Mouse (Mus musculus): Measurements from ENCODE around the gene Timm23.

Timm23 gene

DNA sequence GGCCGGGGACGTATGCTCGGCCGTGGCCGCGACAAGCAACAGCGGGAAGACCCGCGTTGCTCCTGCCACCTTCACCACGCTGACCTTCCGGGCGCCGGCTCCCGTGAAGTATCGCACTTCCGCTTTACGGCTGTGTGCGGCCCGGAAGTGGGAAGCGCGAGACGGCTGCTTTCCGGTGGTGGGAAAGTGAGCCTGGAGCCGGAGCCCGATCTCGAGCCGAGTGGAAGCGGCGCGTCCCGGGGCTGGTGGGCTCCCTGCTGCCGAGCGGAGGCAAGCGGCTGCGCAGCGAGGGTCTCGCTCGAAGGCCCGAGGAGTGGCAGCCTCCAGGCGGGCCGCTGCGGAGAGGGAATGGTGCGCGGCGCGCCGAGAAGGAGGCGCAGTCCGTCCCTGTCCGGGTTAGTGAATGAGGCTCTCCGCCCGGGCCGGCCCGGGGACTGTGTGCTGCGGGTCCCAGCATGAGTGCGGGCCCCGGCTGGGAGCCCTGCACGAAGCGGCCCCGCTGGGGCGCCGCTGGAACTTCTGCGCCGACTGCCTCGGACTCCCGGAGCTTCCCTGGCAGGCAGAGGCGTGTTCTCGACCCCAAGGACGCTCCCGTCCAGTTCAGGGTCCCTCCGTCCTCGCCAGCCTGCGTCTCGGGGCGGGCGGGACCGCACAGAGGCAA is at the start of gene Timm23, which contains the start of gene Parg:
Gene Timm23 (minus strand): TSS at position 108 of the 661 bp plus-strand sequence.
Gene Parg (plus strand): TSS at position 159 of the 661 bp plus-strand sequence.
- in situ Hi-C loops (cut with MboI; ENCODE audit: unreplicated experiment in 2 of 2), result no loop called here

DNA sequence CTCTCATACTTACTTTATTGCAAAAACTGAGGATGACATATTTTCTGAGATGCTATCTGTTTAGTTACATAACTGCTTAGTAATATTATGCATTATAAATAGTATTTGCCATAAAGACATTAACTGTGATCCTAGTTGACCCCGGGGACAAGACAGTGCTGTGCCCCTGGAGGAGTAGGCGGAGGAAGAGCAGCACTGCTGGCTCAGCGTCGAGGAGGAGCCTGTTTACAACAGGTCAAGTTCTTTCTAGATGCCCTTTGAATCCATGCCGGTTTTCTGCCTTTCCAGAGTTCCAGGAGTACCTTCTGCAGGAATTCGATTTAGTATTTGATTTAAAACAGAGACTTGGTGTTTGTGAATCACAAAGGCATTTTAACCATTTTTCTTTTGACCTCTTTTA is 47.9 kb upstream of the Timm23 start:
- in situ Hi-C loops (cut with MboI; ENCODE audit: unreplicated experiment in 2 of 2), result loop anchor here in 1 of 2 experiments (25.0 kb wide), 1 partner anchor 738 kb away; the partner anchor contains the start of gene Lrrc18

DNA sequence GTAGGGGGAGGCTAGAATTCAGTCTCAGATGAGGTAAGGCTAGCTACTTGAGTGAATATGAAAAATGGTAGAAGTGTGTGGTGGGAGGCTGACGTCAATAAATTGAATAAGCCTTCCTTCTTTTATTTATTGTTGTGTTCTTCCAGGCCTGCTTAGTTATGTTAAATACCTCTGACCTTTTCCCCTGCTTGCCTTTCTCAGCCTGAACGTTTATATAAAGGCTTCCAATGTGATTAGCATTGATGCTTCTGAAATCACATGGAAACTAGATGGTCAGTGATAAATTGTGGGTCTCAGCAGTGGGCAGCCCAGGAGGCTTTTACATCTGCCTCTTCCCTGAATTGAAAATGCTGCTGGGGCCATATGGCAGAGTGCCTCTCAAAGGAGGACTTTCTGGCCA is 44.3 kb upstream of the Timm23 start:
- in situ Hi-C loops (cut with MboI; ENCODE audit: unreplicated experiment in 2 of 2), result no loop called here

DNA sequence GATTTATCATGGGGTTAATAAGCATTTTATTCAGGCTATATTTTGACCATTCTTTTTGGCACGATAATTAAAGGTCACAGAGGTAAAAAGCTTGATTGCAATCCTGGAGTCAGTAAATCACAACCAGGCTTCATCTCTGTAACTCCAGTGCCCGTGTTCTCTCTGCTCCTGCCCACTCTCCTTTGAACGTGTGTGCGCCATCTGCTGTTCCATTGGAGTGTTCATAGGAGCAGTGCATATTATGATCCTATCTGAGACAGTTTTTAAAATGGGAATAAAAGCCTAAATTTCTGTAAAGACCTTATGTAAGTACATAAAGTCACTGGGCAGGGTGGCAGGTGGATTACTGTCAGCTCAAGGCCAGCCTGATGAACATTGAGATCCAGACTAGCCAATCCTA is 40.7 kb upstream of the Timm23 start:
- in situ Hi-C loops (cut with MboI; ENCODE audit: unreplicated experiment in 2 of 2), result loop anchor here in 1 of 2 experiments (5.0 kb wide), 1 partner anchor 230 kb away; no protein-coding TSS in a partner anchor

DNA sequence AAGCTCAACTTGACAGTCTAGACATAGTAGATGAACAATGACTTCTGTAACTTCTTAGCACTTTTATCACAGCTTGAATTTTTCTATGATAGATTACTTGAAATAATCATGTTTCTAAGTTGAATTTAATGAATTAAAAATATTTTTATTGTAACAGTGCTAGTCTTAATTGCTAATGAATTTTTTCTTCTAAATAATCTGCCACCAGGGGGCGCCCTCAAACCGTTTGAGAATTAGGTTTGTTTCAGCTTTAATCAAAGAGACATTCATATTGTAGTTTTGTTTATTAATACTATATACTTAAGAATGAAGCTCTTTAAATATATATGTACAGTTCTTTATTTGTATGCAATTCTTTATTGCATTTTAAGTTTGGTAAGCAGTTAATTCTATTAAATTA is 27.3 kb upstream of the Timm23 start:
- in situ Hi-C loops (cut with MboI; ENCODE audit: unreplicated experiment in 2 of 2), result loop anchor here in 1 of 2 experiments (5.0 kb wide), 1 partner anchor 253 kb away; no protein-coding TSS in a partner anchor

DNA sequence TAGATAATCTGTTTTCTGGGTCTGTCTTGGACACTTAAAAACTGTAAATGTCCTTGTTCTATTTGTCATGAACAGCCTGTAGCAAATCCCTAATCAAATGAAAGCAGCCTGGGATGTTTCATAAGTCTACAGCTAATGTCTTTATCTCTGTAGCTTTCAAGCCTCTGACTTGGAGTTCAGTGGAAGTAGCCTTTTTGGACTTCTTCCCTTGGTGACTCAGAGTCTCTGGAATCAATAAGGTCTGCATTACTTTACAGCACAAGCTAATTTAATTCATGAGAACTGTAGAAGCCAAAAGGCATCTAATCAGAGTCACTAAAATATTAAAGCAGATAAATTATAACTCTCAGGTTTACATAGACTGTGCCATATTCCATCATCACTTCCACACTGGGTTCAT is 24.9 kb upstream of the Timm23 start:
- in situ Hi-C loops (cut with MboI; ENCODE audit: unreplicated experiment in 2 of 2), result loop anchor here in 1 of 2 experiments (5.0 kb wide), 1 partner anchor 256 kb away; no protein-coding TSS in a partner anchor

DNA sequence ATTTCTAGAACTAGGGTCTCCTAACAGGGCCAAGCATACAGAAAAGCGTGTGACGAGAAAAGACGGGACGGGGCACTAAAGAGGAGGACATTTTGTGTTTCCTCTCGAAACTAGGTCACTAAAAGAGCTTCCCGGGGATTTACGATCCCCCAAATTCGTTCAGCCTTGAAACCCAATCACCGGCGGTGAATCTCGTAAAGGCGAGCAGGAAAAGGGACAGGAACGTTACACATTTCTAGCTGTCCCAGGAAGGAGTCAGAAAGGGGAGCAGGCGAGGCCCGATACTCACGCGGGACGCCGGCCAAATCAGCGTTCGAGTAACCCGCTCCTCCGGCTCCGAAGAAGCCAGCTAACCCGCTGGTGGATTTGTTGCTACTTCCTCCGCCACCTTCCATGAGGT is 344 bp downstream of the Timm23 start:
- in situ Hi-C loops (cut with MboI; ENCODE audit: unreplicated experiment in 2 of 2), result no loop called here

DNA sequence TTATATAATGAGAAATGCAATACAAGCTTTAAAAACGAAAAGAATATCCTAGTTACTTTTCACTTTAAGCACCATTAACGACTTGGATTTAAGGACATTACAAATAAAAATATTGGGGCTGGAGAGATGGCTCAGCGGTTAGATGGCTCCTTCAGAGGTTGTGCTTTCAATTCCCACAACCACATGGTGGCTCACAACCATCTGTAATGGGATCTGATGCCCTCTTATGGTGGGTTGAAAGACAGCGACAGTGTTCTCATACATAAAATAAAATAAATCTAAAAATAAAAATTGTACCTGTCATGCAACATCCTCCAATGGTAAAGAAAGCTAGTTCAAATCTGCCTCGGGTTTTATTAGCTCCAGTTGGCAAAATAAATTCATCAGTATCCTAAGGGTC is 8.1 kb downstream of the Timm23 start:
- in situ Hi-C loops (cut with MboI; ENCODE audit: unreplicated experiment in 2 of 2), result loop anchor here (5.0 to 25.0 kb wide), 8 partner anchors 69 to 831 kb away; partner anchors contain the start of genes Btd (in 1 of the 2), Dph3 (in 1 of the 2), Gm49387 (in 1 of the 2) and Hacl1 (in 1 of the 2)

DNA sequence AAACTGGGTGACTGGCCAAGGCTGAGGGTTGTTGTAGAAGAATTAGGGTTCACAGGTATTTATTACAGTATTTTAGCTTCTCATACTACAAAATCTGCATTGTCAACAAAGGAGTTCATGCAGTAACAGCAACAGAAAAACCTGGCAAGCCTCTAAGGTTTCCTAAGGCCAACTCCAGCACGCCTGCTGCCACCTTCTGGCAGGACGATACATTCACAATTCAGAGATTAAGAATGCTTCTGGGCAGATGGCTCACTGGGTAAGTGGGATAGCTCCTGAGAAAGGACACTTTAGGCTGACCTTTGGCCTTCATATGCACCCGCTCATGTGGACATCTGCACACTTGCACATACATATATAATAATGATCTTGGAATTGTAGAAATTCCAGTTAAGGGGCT is 9.3 kb downstream of the Timm23 start:
- in situ Hi-C loops (cut with MboI; ENCODE audit: unreplicated experiment in 2 of 2), result loop anchor here (5.0 to 25.0 kb wide), 8 partner anchors 68 to 830 kb away; partner anchors contain the start of genes Btd (in 1 of the 2), Dph3 (in 1 of the 2), Gm49387 (in 1 of the 2) and Hacl1 (in 1 of the 2)

DNA sequence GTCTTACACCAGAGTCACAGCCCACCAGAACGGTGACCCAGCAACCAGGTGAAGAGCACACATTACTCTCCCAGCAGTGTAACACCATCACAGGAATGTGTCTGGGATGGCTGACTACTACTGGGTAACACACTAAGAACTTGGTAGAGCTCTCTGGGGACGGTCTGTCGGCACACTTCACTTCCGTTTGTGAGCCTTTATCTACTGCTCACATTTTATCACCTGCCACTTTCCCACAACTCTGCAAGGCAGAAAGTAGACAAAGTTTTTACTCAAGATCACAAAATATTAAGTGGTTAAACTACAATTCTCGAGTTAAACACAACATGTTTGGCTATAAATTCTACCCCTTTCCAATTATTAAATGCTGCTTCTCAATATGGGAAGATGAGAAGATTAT is 9.8 kb downstream of the Timm23 start:
- in situ Hi-C loops (cut with MboI; ENCODE audit: unreplicated experiment in 2 of 2), result loop anchor here (5.0 to 25.0 kb wide), 8 partner anchors 67 to 830 kb away; partner anchors contain the start of genes Btd (in 1 of the 2), Dph3 (in 1 of the 2), Gm49387 (in 1 of the 2) and Hacl1 (in 1 of the 2)

DNA sequence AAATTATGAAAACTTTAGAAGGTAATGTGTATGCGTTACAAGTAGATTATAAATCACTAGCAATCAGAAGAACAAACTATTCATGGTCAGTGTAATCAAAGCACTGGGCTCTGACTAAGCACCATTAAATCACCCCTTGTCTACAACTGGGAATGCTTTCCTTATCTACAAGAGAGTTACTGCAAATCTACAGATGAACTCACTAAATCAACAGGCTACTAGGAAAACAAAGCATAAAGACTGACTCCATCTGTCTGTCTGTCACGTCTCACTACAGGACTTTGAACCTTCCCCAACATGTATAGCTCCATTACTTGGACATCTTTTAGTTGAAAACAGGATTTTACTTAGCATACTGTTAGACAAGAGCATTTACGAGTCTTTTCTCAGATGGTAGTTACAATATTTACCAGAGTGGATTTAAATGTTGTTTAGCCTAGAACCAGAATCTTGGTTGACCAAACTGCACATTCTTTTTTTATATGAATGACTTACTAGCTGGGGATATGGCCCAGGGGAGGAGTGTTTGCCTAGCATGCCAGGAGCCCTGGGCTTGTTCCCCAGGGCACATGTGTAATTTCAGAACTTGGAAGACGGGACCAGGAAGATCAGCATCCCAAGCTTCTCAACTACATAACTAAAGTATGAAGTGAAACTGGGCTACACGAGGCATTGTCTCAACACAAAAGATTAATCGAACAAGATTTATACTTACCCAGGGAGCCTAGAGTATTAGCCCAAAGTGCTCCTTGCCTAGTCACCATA is 10.9 kb downstream of the Timm23 start:
- in situ Hi-C loops (cut with MboI; ENCODE audit: unreplicated experiment in 2 of 2), result loop anchor here (5.0 to 25.0 kb wide), 8 partner anchors 66 to 829 kb away; partner anchors contain the start of genes Btd (in 1 of the 2), Dph3 (in 1 of the 2), Gm49387 (in 1 of the 2) and Hacl1 (in 1 of the 2)

DNA sequence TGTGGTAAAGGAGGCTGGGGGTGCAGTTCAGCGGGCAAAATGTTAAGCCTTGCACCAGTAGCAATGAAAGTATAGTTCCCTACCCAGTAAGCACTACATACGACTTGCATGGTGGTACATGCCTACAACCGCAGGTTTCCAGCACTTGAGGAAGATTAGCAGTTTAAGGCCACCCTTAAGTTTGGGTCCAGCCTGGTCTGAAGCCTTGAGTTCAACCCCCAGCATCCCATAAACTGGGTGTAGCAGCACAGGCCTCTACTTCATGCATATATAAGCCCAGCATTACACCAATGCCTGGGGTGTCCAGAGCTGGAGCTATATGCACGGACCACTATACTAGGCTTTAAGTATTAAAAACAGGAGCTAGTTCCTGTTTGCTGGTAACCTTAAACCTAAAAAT is 17.9 kb downstream of the Timm23 start:
- in situ Hi-C loops (cut with MboI; ENCODE audit: unreplicated experiment in 2 of 2), result loop anchor here (25.0 kb wide), 2 partner anchors 522 to 822 kb away; no protein-coding TSS in a partner anchor

DNA sequence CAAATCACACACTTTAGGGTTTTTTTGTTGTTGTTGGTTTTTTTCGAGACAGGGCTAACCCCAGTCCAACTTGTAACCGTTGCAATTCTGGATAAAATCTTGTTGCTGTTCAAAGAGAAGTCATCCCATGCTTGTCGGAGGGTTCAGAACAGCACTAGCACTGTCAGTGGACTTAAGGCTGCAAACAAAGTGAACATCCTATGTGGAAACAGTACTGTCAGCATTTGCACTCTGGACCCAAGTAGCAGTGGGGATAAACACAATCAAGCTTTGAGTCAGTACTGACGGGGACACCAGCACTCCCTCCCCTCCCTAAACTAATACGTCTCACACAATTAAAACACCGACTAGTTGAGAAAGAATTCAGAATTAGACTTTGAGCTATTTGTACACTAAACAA is 20.8 kb downstream of the Timm23 start:
- in situ Hi-C loops (cut with MboI; ENCODE audit: unreplicated experiment in 2 of 2), result loop anchor here (25.0 kb wide), 2 partner anchors 519 to 819 kb away; no protein-coding TSS in a partner anchor

DNA sequence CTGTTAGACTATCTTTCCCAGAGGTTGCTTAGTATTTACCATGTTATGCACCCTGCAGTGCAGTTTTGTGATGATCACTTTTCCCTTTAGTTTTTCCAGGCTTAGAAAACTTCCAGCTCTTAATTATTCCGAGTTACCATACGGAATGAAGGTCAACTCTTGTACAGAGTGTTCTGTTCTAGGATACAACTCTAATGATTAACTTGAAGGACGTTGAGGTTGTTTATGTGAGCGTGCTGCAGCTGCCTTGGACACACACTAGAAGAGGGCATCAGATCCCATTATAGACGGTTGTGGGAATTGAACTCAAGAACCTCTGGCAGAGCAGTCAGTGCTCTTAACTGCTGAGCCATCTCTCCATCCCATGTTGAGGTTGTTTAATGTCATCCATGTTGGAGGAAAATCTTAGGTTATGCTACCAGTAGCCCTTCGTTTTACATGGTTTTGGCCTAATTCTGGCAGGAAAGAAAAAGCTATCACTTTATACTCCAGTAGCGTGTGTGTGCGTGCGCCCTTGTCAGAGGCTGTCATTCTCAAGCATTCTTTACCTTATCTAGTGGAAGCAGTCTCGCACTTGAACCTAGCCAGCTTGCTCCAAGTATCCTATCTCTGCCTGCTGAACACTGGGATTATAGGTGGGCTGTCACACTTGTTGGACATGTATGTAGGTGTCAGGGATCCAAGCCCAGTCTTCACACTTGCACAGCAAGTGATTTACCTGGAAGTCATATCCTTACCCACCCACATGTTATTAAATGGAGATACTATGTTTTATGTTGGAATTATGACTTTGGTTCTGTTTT is 22.1 kb downstream of the Timm23 start:
- in situ Hi-C loops (cut with MboI; ENCODE audit: unreplicated experiment in 2 of 2), result loop anchor here (25.0 kb wide), 2 partner anchors 517 to 817 kb away; no protein-coding TSS in a partner anchor

DNA sequence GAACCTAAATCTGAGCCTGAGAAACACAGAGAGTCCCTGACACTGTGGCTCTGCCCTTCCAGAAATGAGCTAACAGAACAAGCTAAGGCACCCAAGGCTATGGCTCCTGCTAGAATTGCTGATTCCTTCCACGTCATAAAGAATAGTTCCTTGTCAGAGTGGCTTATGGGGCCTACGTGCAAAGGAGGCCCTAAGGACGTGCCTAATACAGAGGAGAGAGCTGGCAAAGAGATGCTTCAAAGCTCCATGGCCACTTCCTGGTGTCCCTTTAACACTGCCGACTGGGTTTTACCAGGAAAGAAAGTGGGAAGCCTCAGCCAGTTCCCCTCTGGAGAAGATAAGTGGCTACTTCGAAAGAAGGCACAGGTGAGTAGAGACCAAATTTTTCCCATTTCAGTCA is 25.1 kb downstream of the Timm23 start:
- in situ Hi-C loops (cut with MboI; ENCODE audit: unreplicated experiment in 2 of 2), result loop anchor here (25.0 kb wide), 2 partner anchors 514 to 814 kb away; no protein-coding TSS in a partner anchor

DNA sequence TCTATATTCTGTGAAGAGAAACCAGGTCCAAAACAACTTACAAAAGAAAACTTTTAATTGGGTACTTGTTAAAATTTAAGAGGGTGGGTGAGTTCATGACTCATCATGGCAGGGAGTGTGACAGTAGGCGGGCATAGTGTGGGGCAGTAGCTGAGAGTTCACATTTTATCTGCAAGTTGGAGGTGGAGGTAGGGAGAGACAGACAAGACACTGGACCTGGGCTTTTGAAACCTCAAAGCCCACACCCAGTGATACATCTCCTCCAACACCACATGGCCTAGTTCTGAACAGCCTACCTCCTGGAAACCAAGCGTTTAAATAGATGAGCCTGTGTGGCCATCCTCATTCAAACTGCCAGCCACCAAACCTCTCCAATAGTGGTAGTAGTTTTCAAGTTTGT is 26.4 kb downstream of the Timm23 start:
- in situ Hi-C loops (cut with MboI; ENCODE audit: unreplicated experiment in 2 of 2), result loop anchor here (25.0 kb wide), 2 partner anchors 513 to 813 kb away; no protein-coding TSS in a partner anchor

DNA sequence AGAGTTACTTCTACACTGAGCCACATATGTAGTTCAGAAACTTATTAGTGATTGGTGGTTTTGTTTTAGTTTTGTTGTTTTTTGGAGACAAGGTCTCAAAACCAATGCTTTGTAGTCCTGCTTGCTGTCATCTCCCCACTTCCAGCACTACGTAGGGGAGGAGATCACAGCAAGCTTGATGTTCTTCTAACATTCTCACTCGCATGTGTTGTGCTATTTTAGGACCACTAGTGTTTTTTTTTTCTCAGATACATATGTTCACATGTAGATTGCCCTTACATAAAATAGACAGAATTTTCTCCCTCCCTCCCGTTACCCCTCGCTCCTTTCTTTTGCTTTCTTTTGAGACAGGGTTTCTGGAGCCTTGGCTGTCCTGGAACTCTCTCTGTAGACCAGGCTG is 31.6 kb downstream of the Timm23 start:
- in situ Hi-C loops (cut with MboI; ENCODE audit: unreplicated experiment in 2 of 2), result no loop called here

DNA sequence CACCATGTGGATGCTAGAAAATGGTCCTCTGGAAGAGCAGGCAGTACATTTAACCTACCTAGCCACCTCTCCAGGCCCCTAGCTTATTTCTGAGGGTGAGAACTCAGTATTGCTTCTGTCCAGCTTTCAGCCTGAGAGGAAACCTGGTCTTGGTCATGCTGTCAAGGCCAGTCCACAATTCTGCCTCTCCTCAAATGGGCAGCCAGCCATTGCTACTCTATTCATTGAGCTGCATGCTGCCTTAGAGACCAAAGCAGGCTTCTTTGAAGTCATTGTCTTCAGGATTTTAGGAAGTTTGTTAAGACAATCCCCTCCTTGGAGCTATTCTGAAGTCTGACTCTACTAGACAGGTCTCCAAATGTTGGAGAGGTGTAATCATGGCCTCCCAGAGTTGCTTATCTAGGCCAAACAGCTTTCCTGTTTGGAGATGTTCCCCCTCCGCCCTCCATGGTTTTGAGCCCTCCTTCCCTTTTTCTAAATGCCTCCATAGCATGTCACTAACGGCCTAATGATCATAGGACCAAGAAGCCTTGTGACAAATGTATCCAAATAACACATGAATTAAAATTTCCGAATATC is 33.0 kb downstream of the Timm23 start:
- in situ Hi-C loops (cut with MboI; ENCODE audit: unreplicated experiment in 2 of 2), result loop anchor here in 1 of 2 experiments (10.0 kb wide), 1 partner anchor 524 kb away; the partner anchor contains the start of genes Btd, Gm49387 and Hacl1

DNA sequence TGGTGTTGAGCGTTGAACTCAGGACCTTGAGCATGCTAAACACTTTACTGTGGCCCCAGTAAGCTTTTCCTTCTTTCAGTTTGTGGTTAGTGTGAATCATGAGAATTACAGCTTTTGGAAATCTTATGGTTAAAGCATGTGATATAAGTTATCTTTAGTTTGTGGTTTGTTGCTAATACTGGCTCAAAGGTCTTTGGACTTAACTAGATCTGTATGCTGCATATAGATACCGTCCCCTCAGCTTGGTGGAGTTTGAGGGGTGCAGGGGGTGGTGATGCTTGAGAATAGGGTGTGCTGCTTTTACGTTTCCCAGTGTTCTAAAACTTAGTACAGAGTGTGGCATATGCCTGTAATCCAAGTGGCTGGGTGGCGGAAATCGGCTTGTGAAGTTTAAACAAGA is 34.4 kb downstream of the Timm23 start:
- in situ Hi-C loops (cut with MboI; ENCODE audit: unreplicated experiment in 2 of 2), result loop anchor here in 1 of 2 experiments (10.0 kb wide), 1 partner anchor 523 kb away; the partner anchor contains the start of genes Btd, Gm49387 and Hacl1

All from v-Abl transformed pro-B cells (cell line).